Mouse (Mus musculus): ENCODE results near the gene Pacrg.

Gene Pacrg

DNA sequence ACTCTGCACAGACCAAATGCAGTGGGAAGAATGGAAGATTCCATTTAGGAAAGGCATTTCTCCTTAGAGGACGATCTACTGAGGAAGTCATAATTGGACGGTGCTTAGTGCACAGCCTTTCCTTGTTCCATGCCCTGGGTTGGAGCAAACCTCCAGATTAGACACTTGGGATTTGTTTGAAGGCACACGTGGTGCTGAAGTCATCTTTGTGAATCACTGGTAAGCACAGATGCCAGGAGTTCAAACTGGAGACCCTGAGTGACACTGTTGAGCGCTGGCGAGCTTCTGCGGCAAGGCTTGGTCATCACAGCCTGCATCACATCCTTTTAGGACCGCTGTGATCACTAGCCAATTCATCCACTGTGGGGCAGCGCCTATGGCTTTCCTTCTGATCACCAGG, 385.7 kb downstream of the Pacrg start:
- no peak for DNase-seq (ENCODE audit: extremely low spot score)

DNA sequence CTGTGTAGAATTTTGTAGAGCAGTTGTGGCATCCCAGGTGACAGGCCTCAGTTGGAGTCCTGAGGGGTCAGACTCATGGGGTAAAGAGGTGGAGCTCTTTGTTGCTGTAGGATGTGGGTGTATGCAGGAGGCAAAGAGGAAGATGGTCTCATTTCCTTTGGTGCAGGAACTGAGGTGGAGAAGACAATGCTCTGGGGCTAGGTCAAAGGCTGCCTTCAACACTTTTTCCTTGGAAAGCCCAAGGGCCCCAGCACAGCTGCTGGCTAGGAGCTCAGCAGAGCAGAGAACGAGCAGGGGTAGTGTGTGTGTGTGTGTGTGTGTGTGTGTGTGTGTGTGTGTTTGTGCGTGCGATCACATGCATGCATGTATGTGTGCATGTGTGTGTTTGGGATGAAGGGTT, 387.3 kb downstream of the Pacrg start:
- DNase-seq (ENCODE audit: extremely low spot score): no peak

- DNase-seq (ENCODE audit: extremely low spot score): no peak
Measured at GRCm38 (mm10) chr17:10451306-10452077, 388.6 kb downstream of the Pacrg start.

DNA sequence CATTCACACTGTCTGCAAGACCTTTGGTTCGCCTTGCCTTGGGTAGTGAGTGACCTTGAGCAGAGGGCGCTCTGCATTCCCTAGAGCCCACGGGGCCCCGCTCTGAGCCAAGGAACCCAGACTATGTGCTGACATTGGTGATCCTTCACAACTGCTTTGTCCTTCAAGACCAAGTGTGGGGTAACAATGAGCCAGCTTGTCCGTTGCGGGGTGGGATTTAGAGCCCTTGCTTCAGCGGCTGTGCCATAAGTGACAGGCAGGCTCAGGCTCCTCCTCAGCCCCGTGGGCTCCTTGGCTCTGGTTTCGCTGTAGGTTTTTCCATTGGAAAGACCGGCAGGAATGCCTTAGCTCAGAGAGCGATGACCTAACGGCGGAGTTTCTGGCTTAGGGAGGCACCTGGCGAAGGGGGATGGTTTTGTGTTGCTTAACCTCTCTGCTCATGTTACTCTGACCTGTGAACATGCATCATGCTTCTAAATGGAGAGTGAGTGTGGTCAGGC, 390.3 kb downstream of the Pacrg start:
- DNase-seq (ENCODE audit: extremely low spot score): no peak

- DNase-seq (ENCODE audit: extremely low spot score): no peak
Measured at GRCm38 (mm10) chr17:10448417-10448816, 391.7 kb downstream of the Pacrg start.

DNA sequence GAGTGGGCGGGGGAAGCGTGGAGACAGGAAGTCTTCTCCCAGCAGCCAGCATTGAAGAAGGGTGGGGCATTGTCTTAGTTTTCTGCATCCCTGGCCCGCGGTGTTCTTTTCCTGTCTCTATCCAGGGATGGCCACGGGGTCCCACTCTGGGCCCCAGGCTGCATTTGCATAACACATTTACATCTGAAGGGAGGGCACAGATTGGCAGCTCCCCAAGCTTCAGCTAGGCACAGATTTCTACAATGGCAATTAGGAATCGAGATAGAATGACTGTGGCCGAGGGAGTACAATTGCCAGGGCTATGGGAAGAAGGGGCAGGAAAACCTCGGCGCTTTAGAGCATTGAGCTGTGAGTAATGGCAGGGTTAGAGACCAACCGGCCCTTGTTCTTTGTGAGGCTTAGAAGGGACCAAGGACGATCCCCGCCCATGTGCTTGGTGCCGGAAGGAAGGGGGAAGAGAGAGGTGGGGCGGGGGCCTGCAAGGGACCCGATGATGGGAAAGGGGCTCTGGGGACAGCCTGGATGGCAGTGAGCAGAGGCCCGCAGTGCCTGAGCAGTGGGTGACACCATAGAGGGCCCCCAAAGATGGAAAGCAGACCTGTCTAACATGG, 398.5 kb downstream of the Pacrg start:
- DNase-seq (ENCODE audit: extremely low spot score): no peak

DNA sequence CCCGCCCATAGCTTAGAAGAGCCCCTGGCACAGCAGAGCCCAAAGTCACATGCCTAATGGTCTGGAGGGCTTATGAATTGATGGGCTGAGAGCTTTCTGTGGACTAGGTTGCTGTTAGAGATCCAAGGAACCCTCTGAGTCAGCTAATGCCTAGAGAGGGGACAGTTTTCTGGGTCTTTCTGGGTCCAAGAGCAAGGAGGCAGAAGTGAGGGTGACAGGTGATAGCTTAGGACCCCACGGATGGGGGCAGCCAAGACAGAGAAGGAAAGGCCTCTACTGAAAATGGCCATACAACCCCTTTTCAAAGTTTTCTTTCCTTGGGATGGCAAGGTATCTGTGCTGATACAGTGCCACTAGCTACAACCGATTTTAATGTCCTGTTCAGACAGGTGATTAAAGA, 399.1 kb downstream of the Pacrg start:
- no peak for DNase-seq (ENCODE audit: extremely low spot score)

- DNase-seq (ENCODE audit: extremely low spot score): no peak
Measured at GRCm38 (mm10) chr17:10439815-10440214, 400.3 kb downstream of the Pacrg start.

GRCm38 (mm10) chr17:10434867-10435266, 405.2 kb downstream of the Pacrg start:
- no peak for DNase-seq (ENCODE audit: extremely low spot score)

DNA sequence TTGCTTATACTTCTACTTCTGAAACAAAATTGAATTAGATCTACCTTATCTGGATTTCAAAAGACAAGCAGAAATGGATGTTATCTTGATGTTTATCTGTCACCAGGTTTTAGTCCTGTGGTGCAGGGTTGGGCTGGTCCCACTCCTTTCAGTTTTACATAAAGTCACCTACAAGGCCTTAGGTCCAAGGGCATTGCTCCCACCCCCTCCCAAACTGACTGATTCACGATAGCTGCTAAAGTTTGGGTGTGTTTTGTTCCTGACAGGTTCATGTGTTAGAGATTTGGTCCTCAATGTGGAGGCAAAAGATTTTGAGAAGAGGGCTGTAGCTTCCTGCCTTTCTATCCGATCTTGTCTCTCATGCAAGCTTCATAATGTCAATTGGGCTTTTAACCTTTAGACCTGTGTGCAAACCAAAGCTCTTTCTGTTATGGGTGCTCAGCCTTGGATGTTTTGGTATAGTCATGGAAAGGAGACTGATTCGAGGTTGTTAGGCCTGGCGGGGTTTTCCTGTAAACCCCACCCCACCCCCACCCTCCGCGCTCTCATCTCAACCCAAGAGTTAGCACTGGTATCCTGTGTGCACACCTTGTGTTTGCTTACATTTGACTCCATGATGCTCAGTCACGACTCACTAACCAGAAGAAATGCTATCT, 407.5 kb downstream of the Pacrg start:
- DNase-seq (ENCODE audit: extremely low spot score): no peak

- no peak for DNase-seq (ENCODE audit: extremely low spot score)
Measured at GRCm38 (mm10) chr17:10431849-10432524, 408.1 kb downstream of the Pacrg start.

GRCm38 (mm10) chr17:10430831-10431230, 409.3 kb downstream of the Pacrg start:
- no peak for DNase-seq (ENCODE audit: extremely low spot score)

DNA sequence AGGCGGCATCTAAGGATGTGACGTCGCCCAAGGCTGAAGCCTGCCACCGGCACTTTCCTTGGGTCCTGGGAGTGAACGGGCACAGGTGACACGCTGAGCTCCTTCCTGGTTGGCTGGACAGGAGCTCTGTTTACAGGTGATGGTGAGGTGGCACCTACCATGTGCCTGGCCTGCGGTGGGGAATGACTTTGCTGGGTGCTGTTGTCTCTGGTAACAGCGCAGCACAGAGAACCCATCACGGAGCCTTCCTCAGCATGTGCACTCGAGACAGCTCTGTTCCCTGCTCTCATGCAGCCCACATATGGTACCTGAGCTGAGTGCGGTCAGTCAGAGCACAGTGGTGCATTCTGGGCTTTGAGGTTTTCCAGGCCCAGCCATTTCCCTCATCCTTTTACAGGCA, 410.7 kb downstream of the Pacrg start:
- DNase-seq (ENCODE audit: extremely low spot score): no peak

DNA sequence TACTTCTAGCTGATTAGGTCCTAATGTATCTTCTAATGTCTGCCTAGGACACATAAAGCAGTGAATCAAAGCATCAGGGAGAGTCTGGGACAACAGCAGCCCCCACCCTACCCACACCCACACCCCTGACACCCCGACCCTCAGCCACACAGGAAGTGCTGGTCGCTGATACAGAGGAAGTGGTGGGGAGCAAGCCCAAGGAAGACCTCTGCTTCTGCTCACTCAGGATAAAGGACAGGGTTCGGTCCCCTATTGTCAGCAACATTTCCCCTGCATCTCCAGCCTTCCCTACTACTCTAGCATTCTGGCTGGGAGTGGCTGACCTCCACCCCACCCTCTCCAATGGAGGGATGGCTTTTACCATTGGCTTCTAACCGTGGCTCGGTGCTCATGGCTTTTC, 414.8 kb downstream of the Pacrg start:
- DNase-seq (ENCODE audit: extremely low spot score): no peak

GRCm38 (mm10) chr17:10417558-10418253, 422.4 kb downstream of the Pacrg start:
- no peak for DNase-seq (ENCODE audit: extremely low spot score)

DNA sequence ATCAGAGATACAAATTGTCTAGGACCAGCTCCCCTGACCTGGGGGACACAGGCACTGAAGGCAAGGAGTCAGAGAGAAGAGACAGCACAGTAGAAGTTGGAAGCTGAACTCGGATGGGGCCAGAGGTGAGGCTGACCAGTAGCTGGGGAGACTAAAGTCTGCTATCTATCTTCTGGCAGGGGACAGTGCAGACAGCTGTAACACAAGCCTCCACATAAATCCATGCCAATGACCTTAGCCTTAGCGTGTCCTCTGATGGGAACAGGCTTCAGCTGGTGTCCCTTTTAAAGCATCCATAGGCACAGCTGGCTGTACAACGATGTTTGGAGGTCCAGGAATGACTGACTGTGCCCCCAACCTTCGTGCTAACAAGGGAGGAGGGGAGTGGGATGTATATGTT, 423.1 kb downstream of the Pacrg start:
- DNase-seq (ENCODE audit: extremely low spot score): no peak

DNA sequence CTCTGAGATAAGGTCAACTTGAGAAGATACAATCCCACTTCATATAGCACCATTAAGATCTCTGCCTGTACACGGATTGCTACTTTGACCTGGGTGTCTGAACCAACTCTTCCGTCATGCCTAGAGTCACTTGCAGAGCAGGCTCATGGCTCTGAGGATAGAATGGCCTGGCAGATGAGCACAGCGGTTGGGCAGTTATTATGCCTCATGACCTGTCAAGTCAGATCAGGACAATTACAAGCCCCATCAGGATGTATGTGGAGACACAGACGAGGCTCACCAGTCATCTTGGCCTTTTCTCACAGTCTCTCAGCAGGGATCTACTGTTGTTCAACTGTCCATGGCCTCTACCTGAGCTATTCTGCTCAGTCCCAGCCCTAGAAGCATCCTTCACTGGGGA, 424.0 kb downstream of the Pacrg start:
- DNase-seq (ENCODE audit: extremely low spot score): no peak

GRCm38 (mm10) chr17:10414383-10414782, 425.7 kb downstream of the Pacrg start:
- no peak for DNase-seq (ENCODE audit: extremely low spot score)

DNA sequence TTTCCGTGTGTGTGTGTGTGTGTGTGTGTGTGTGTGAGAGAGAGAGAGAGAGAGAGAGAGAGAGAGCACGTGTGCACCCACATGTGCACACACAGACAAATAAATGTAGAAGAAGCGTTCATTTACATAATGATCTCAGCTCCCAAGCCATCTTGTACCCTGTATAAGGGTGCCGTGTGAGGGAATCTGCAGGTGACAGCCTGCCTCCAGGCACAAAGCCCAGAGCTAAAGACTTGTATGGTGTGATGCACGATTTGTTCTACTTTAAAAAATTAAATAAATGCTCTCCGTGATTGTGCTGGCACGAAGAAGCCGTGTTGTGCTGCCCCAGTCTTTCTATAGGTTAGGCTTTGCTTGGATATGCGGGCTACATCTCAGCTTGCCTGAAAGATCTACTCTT, 426.2 kb downstream of the Pacrg start:
- no peak for DNase-seq (ENCODE audit: extremely low spot score)

DNA sequence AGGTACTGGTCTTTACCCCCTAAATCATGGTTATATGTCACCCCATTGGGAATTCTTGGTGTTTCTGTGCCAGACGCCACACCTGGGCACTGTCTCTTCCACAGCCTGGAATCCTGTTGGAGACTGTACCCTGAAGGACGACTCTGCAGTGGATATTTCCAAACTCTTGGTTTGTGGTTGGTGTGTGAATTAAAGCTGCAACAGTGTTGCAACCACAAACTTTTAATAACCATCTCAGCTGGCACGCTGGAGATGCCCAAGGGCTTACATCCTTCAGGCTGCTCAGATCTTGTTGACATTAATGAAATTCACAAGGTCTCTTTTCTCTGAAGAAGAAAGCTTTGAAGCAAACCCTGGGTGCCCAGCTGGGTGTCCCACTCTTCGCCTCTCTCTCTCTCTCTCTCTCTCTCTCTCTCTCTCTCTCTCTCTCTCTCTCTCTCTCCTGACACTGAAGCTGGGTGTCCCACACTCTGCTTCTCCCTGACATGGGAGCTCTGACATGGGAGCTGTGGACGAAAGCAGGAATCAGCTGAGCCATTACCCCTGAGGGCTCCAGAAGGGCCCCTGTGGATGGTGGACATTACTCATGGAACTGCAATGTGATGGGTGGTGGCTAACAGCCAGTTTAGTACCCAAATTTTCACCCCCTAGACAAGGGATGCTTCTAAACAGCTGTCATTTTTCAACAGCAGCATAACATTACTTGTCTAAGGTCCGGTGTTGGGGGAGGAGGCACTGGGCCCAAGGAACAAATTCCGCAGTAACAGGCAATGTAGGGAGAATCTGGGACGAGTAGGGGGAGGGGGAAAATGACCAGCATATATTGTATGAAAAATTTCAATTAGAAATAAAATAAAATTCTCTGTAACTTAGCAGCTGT, 429.3 kb downstream of the Pacrg start:
- DNase-seq (ENCODE audit: extremely low spot score): no peak

GRCm38 (mm10) chr17:10408681-10409081, 431.4 kb downstream of the Pacrg start:
- no peak for DNase-seq (ENCODE audit: extremely low spot score)

Data from embryo, embryonic 9.5 days (tissue).